Mouse (Mus musculus) cerebellum, adult 2 months (tissue): ENCODE data around the gene Ap1g2. TPM values are rescaled to one million over a fixed set of nuclear protein-coding genes. Genes with fewer than 3 reads are reported as not detected.

ENCODE experiments used
- DNase-seq, 2 experiments: peaks; one replicate each; pipeline ENCODE4 v3.0.0; 2021
- H3K27ac ChIP-seq: fragments of 200-500 bp; 2 replicates; pipeline ENCODE4 v1.5.1; 2012; ENCODE audit warnings: low read length, control low read depth, inconsistent platforms; ENCODE audit not compliant: insufficient read depth
- H3K27me3 ChIP-seq: fragments of 200-500 bp; 2 replicates; pipeline ENCODE4 v1.6.1; 2012; ENCODE audit warnings: inconsistent platforms, mild to moderate bottlenecking, low read length, moderate library complexity; ENCODE audit not compliant: control insufficient read depth, insufficient read depth
- H3K4me1 ChIP-seq: fragments of 200-500 bp; 2 replicates; pipeline ENCODE4 v1.6.1; 2011; ENCODE audit warnings: low read length; ENCODE audit not compliant: control insufficient read depth, insufficient read depth
- H3K4me3 ChIP-seq: fragments of 200-500 bp; replicated peaks from 2 replicates; pipeline ENCODE3; 2011; ENCODE audit warnings: mild to moderate bottlenecking, low read depth, low read length, control low read depth; ENCODE audit not compliant: insufficient read depth
- CTCF ChIP-seq: fragments of 200-500 bp; IDR thresholded peaks from 2 replicates; pipeline ENCODE4 v1.5.1; 2011; ENCODE audit warnings: low read depth, mild to moderate bottlenecking, control low read depth, low read length, moderate library complexity, borderline replicate concordance; ENCODE audit not compliant: insufficient read depth
- POLR2A ChIP-seq: fragments of 200-500 bp; IDR thresholded peaks from 2 replicates; pipeline ENCODE4 v1.6.1; 2011; ENCODE audit warnings: low read length, control low read depth, borderline replicate concordance; ENCODE audit not compliant: insufficient read depth
- WGBS: fragments of 180-500 bp; shearing (Covaris S2); methylation state at CpG from one replicate; pipeline ENCODE4 v1.1.7; 2018; 5-methylcytosine and 5-hydroxymethylcytosine counted together
- polyA plus RNA-seq: library from polyadenylated mRNA; depleted of rRNA; stranded (reverse); fragments of >200 nt; gene quantifications from 2 replicates; pipeline ENCODE4 v1.2.3, GENCODE M21; 2012

The Ap1g2 gene
- polyA plus RNA-seq, 1 experiment = 19.1 TPM

DNA sequence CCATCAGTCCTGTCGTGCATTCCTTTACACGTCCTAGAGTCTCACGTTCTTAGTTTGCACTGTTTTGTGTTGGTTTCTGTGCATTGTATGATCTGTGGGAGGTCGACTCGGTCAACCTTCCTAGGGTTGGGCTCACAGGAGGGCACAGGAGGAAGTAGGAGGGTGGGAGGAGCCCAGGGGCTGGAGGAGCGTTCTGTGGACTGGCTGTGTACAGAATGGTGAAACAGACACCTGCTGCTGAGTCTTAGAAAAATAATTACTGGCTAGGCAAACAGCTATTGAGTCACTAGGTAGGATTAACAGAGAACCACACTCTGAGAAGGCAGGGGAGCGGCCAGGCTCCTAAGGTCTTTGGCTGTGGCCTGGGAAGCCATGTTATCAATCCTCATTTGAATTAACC is 32.9 kb upstream of the Ap1g2 start:
- Histone ChIP-seq H3K27ac (no peak overlapping the region), H3K27me3 (no peaks in the 10 kb centered on the region), H3K4me3 (no peak overlapping the region), H3K4me1 (no peaks in the 10 kb centered on the region)
- no peak for TF ChIP-seq CTCF
- no peak for TF ChIP-seq POLR2A
- 65% methylated on average over 7 of the region's 7 CpGs for WGBS
- no peak for DNase-seq

DNA sequence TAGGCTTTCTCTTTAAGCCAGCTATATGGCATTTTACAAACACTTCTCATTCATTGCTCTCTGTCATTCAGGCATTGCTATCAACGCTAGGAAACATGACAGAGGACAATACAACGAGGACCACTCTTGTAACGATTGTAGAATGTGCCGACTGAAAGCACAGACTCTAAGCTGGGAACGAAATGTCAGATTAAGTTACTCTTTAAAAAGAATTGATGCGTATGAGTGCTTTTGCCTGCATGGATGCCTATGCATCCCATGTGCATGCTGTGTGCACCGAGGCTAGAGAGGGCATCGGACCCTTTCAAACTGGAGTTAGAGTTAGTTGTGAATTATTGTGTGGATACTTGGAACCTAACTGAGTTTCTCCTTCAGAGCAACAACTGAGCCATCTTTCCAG is 29.3 kb upstream of the Ap1g2 start:
- no peak overlapping the region for H3K4me3 ChIP-seq
- H3K27ac ChIP-seq = no peak overlapping the region
- no peak for DNase-seq
- TF ChIP-seq CTCF = no peak
- TF ChIP-seq POLR2A = no peak
- no peaks in the 10 kb centered on the region for H3K4me1 ChIP-seq
- no peaks in the 10 kb centered on the region for H3K27me3 ChIP-seq
- WGBS = 72% methylated on average over 8 of the region's 8 CpGs

GRCm38 (mm10) chr14:55126521-55126920 is 20.1 kb upstream of the Ap1g2 start:
- TF ChIP-seq CTCF (no peak), POLR2A (no peak)
- WGBS = 70% methylated on average over 7 of the region's 7 CpGs
- peak in 1 of 2 experiments; percentile 8 for DNase-seq
- Histone ChIP-seq H3K4me3 (no peak overlapping the region), H3K4me1 (no peaks in the 10 kb centered on the region; the same call in 1 of the 2 replicates), H3K27ac (no peak overlapping the region), H3K27me3 (no peaks in the 10 kb centered on the region)

- no peak overlapping the region for H3K27ac ChIP-seq
- TF ChIP-seq POLR2A (no peak), CTCF (no peak)
- H3K4me1 ChIP-seq = no peaks in the 10 kb centered on the region; the same call in 1 of the 2 replicates
- H3K4me3 ChIP-seq = no peak overlapping the region
- peak; percentile 13 to 47 for DNase-seq
- 37% methylated on average over 5 of the region's 5 CpGs for WGBS
- H3K27me3 ChIP-seq = no peaks in the 10 kb centered on the region
These were observed 19.3 kb upstream of the Ap1g2 start for GRCm38 (mm10) chr14:55125711-55126110.

DNA sequence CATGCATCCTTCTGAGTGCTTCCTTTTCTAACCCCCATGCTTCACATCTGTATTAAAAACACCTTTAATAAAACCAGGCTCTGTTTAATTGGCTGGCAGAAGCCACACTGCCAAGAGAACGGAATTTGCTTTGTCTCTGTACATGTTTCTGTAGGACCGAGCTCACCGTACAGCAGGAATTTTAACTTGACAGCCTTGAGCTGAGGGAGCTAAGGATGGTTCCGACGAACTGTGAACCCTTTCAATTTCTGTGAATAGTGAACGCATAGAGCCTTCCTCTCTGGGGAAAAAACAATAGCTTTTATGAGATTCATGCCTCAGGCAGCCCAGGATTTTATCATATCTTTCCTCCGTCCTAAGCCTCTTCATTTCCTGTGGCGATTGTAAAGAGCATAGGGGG is 16.0 kb upstream of the Ap1g2 start:
- DNase-seq = no peak
- TF ChIP-seq CTCF (no peak), POLR2A (no peak)
- Histone ChIP-seq H3K4me3 (no peak overlapping the region), H3K4me1 (peaks cover 17% of the 10 kb centered on the region), H3K27me3 (no peaks in the 10 kb centered on the region), H3K27ac (peak overlapping the region; percentile 64)
- 19% methylated on average over 8 of the region's 8 CpGs for WGBS

- Histone ChIP-seq H3K27ac (peak overlapping the region; percentile 64), H3K27me3 (no peaks in the 10 kb centered on the region), H3K4me1 (peaks cover 20% of the 10 kb centered on the region), H3K4me3 (no peak overlapping the region)
- TF ChIP-seq POLR2A (peak; percentile 63; the same call in 1 of the 2 replicates), CTCF (peak; percentile 88)
- DNase-seq = peak; percentile 91 to 94
- WGBS = 2% methylated on average over 5 of the region's 5 CpGs
These were observed 15.6 kb upstream of the Ap1g2 start for GRCm38 (mm10) chr14:55121947-55122346.

- Histone ChIP-seq H3K4me1 (peaks cover 20% of the 10 kb centered on the region), H3K27me3 (no peaks in the 10 kb centered on the region), H3K27ac (peak overlapping the region; percentile 68), H3K4me3 (no peak overlapping the region)
- TF ChIP-seq POLR2A (no peak), CTCF (peak; percentile 39; the same call in 1 of the 2 replicates)
- DNase-seq = peak; percentile 43 to 45
- 83% methylated on average over 4 of the region's 4 CpGs for WGBS
These were observed 13.2 kb upstream of the Ap1g2 start for GRCm38 (mm10) chr14:55119421-55120134.

DNA sequence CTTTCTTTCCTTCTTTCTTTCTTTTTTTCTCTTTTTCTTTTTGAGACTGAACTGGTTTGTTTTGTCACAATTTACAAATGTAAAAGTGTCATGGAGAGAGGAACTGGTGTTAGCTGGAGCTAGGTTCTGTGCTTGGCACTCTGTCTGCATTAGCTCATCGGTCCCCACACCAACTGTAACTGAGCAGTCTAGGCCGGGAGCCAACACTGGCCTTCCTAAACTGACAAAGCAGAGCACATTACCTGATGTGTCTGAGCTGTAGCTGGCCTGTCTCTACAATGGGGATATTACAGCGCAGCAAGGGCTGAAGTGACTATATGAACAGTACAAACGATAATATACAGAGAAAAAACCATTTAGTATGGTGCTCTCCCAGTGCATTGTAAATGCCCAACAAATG is 12.5 kb upstream of the Ap1g2 start:
- TF ChIP-seq POLR2A = no peak
- TF ChIP-seq CTCF = no peak
- Histone ChIP-seq H3K27ac (no peak overlapping the region; the same call in 1 of the 2 replicates), H3K4me1 (peaks cover 20% of the 10 kb centered on the region), H3K4me3 (no peak overlapping the region), H3K27me3 (no peaks in the 10 kb centered on the region)
- WGBS = 12% methylated on average over 4 of the region's 4 CpGs
- peak; percentile 90 to 94 for DNase-seq
